Mouse (Mus musculus): ENCODE measurements at regions not wholly inside any gene's neighbourhood (a gene's known extent, or its start where the extent isn't known, plus 50 kb on each side); places are given as distances from the start of the nearest gene placed in this dataset.

- ATAC-seq, result no peak
- Histone ChIP-seq H3K27me3 (ENCODE audit: insufficient read depth, low read length) (no peaks in the 10 kb centered on the region), H3K36me3 (ENCODE audit: insufficient read depth, low read length) (no peaks in the 10 kb centered on the region), H3K4me1 (ENCODE audit: insufficient read depth, low read length) (no peaks in the 10 kb centered on the region), H3K4me2 (ENCODE audit: low read depth, low read length) (no peak overlapping the region), H3K27ac (no peak overlapping the region), H3K9me3 (ENCODE audit: low read length) (no peaks in the 10 kb centered on the region), H3K4me3 (ENCODE audit: low read length) (no peak overlapping the region), H3K9ac (replicated peaks; ENCODE audit: low read length) (no peak overlapping the region)
- no peak for TF ChIP-seq CTCF (IDR thresholded peaks at IDR 0.05; ENCODE audit: low read depth)
- DNase-seq (ENCODE audit: low spot score), result no peak
- WGBS, result 78% methylated on average over 4 of the region's 4 CpGs
Observed at GRCm38 (mm10) chr2:94983484-94983883, 545.5 kb upstream of the Api5 start.

DNA sequence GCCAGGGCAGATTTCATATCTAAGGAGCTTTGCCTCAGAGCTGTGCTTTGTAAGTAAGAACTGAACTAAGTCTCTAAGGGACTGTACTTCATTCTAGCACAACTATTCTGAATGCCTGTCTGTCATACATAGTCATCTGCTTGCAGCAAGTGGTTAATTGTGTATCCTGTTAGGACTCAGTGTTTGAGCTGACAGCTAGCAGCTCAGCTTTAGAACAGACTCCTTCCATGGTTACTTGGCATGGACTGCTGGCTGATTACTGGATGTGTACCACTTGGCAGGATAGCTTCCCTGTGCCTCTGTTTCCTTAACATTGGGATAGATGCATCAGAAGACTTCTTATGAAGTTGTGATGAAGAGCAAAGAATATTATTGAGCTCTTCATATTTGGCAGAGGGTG, 525.6 kb upstream of the Api5 start:
- ATAC-seq (no peak), DNase-seq (ENCODE audit: low spot score) (no peak)
- H3K27me3 ChIP-seq (ENCODE audit: insufficient read depth, low read length), result no peaks in the 10 kb centered on the region

DNA sequence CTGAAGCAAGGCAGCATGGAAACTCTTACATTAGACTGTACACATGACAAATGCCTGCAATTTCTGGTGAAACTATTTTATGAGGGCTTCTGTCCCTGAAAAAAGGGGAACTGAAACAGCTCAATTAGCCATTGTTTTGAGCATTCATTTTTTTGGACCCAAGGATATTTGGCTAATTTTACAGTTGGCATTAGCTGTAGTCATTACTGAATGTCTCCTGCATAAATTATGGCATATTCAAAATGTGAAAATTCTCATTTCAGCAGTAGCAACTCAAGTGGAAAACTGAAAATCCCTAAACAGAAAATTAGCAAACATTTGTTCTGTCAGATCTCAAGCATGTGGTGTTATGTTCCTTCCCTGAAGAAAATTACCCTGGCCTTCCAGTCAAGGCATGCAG, 507.7 kb upstream of the Api5 start:
- no peak for ATAC-seq
- Histone ChIP-seq H3K4me1 (ENCODE audit: insufficient read depth, low read length) (no peaks in the 10 kb centered on the region), H3K4me3 (ENCODE audit: low read length) (no peak overlapping the region), H3K36me3 (ENCODE audit: insufficient read depth, low read length) (no peaks in the 10 kb centered on the region), H3K4me2 (ENCODE audit: low read depth, low read length) (no peak overlapping the region), H3K27ac (no peak overlapping the region), H3K27me3 (ENCODE audit: insufficient read depth, low read length) (no peaks in the 10 kb centered on the region), H3K9me3 (ENCODE audit: low read length) (no peaks in the 10 kb centered on the region), H3K9ac (replicated peaks; ENCODE audit: low read length) (no peak overlapping the region)
- TF ChIP-seq CTCF (IDR thresholded peaks at IDR 0.05; ENCODE audit: low read depth), result no peak
- DNase-seq (ENCODE audit: low spot score), result peak; percentile 5

More for the DNA sequence above, 525.6 kb upstream of the Api5 start:
- Histone ChIP-seq H3K9me3 (ENCODE audit: low read length) (no peaks in the 10 kb centered on the region), H3K36me3 (ENCODE audit: insufficient read depth, low read length) (no peaks in the 10 kb centered on the region), H3K4me3 (ENCODE audit: low read length) (no peak overlapping the region), H3K4me1 (ENCODE audit: insufficient read depth, low read length) (no peaks in the 10 kb centered on the region; the same call in 1 of the 2 replicates), H3K27ac (no peak overlapping the region), H3K9ac (replicated peaks; ENCODE audit: low read length) (no peak overlapping the region), H3K4me2 (ENCODE audit: low read depth, low read length) (no peak overlapping the region)
- TF ChIP-seq CTCF (IDR thresholded peaks at IDR 0.05; ENCODE audit: low read depth), result no peak

- Histone ChIP-seq H3K36me3 (ENCODE audit: insufficient read depth, low read length) (no peaks in the 10 kb centered on the region), H3K9me3 (ENCODE audit: low read length) (no peaks in the 10 kb centered on the region), H3K4me2 (ENCODE audit: low read depth, low read length) (no peak overlapping the region), H3K4me3 (ENCODE audit: low read length) (no peak overlapping the region), H3K27ac (no peak overlapping the region), H3K4me1 (ENCODE audit: insufficient read depth, low read length) (no peaks in the 10 kb centered on the region), H3K27me3 (ENCODE audit: insufficient read depth, low read length) (no peaks in the 10 kb centered on the region), H3K9ac (replicated peaks; ENCODE audit: low read length) (no peak overlapping the region)
- no peak for DNase-seq (ENCODE audit: low spot score)
- ATAC-seq, result no peak
- 84% methylated on average over 4 of the region's 4 CpGs for WGBS
- TF ChIP-seq CTCF (IDR thresholded peaks at IDR 0.05; ENCODE audit: low read depth), result no peak
Observed at GRCm38 (mm10) chr2:94932115-94932514, 494.2 kb upstream of the Api5 start.

DNA sequence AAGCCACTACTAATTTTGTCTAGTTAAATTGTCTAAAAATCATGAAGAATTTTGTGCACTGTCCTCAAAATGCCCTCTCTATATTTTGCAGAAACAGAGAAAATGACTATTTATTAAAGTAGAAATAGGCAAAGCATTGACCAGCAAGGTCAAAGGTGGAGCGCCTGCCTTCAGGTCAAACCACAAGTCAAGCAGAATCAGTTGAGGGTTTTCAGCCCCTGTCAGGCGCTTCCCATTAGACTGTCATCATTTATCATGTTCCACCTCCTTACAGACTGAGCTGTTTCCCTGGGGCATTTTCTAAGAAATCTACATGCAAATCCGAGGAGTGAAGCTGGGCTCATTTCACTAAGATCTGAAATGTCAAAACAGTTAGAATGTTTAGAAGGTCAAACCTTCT, 481.4 kb upstream of the Api5 start:
- Histone ChIP-seq H3K27ac (no peak overlapping the region), H3K9me3 (ENCODE audit: low read length) (no peaks in the 10 kb centered on the region), H3K36me3 (ENCODE audit: insufficient read depth, low read length) (no peaks in the 10 kb centered on the region), H3K4me1 (ENCODE audit: insufficient read depth, low read length) (no peaks in the 10 kb centered on the region), H3K27me3 (ENCODE audit: insufficient read depth, low read length) (no peaks in the 10 kb centered on the region), H3K9ac (replicated peaks; ENCODE audit: low read length) (no peak overlapping the region), H3K4me3 (ENCODE audit: low read length) (no peak overlapping the region), H3K4me2 (ENCODE audit: low read depth, low read length) (no peak overlapping the region)
- no peak for ATAC-seq
- 65% methylated on average over 3 of the region's 3 CpGs for WGBS
- no peak for DNase-seq (ENCODE audit: low spot score)
- TF ChIP-seq CTCF (IDR thresholded peaks at IDR 0.05; ENCODE audit: low read depth), result no peak

DNA sequence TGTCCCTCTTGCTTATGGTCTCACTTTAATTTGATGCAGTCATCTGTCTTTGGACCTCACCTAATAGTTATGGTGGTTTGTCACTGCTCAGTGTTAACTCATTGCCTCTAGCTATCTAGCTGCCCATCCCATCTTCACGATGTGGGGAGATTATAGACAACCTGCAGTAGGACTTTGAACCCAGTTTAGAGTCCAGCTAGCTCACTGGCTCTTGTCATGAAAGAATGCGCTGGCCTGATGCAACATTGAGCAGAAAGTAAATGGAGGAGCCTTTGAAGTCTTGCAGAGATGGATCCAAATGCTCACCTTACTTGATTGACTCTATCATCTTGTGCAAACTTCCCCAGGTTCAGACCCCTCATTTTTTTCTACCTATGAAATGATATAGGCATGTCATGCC, 480.1 kb upstream of the Api5 start:
- Histone ChIP-seq H3K27me3 (ENCODE audit: insufficient read depth, low read length) (no peaks in the 10 kb centered on the region), H3K4me2 (ENCODE audit: low read depth, low read length) (no peak overlapping the region), H3K4me3 (ENCODE audit: low read length) (no peak overlapping the region), H3K27ac (no peak overlapping the region), H3K9ac (replicated peaks; ENCODE audit: low read length) (no peak overlapping the region), H3K36me3 (ENCODE audit: insufficient read depth, low read length) (no peaks in the 10 kb centered on the region), H3K9me3 (ENCODE audit: low read length) (no peaks in the 10 kb centered on the region), H3K4me1 (ENCODE audit: insufficient read depth, low read length) (no peaks in the 10 kb centered on the region)
- WGBS, result 84% methylated on average over 2 of the region's 2 CpGs
- TF ChIP-seq CTCF (IDR thresholded peaks at IDR 0.05; ENCODE audit: low read depth), result no peak
- no peak for ATAC-seq
- no peak for DNase-seq (ENCODE audit: low spot score)

GRCm38 (mm10) chr2:94901580-94901979, 463.6 kb upstream of the Api5 start:
- Histone ChIP-seq H3K27me3 (ENCODE audit: insufficient read depth, low read length) (no peaks in the 10 kb centered on the region), H3K4me3 (ENCODE audit: low read length) (no peak overlapping the region), H3K9me3 (ENCODE audit: low read length) (no peaks in the 10 kb centered on the region), H3K9ac (replicated peaks; ENCODE audit: low read length) (no peak overlapping the region), H3K4me1 (ENCODE audit: insufficient read depth, low read length) (no peaks in the 10 kb centered on the region), H3K27ac (no peak overlapping the region), H3K36me3 (ENCODE audit: insufficient read depth, low read length) (no peaks in the 10 kb centered on the region), H3K4me2 (ENCODE audit: low read depth, low read length) (no peak overlapping the region)
- ATAC-seq (no peak), DNase-seq (ENCODE audit: low spot score) (no peak)
- TF ChIP-seq CTCF (IDR thresholded peaks at IDR 0.05; ENCODE audit: low read depth), result no peak
